Mouse (Mus musculus): Measurements from ENCODE around the gene Large1.

GRCm38 (mm10) chr8:73048136-73048535 is 305.2 kb downstream of the Large1 start:
- no peak for TF ChIP-seq MAFK (IDR thresholded peaks at IDR 0.05; ENCODE audit: insufficient read depth, low read depth, low read length)
- TF ChIP-seq HCFC1 (IDR thresholded peaks at IDR 0.05; ENCODE audit: borderline replicate concordance, insufficient read depth, low read length): no peak
- no peak for TF ChIP-seq ZC3H11A (IDR thresholded peaks at IDR 0.05; ENCODE audit: borderline replicate concordance, low read depth, low read length)
